Mouse (Mus musculus) B cell, adult 67 days (primary cell): Measurements from ENCODE around the gene Fat4. TPM values are rescaled to one million over a fixed set of nuclear protein-coding genes. Genes with fewer than 3 reads are reported as not detected.

Experiments used
- total RNA-seq, 2 experiments: library from RNA; stranded (reverse); gene quantifications; 4 replicates each; pipeline ENCODE4 v1.2.4; 2023

Gene Fat4
- under 1 TPM; 0.03 TPM for total RNA-seq

GRCm38 (mm10) chr3:38886890-38887355 lies at the start of gene Fat4:
TSS of gene Fat4 (plus strand) at chr3:38886940.

